ENCODE assay signal across 13 mouse cellular contexts in the genomic region with DNA sequence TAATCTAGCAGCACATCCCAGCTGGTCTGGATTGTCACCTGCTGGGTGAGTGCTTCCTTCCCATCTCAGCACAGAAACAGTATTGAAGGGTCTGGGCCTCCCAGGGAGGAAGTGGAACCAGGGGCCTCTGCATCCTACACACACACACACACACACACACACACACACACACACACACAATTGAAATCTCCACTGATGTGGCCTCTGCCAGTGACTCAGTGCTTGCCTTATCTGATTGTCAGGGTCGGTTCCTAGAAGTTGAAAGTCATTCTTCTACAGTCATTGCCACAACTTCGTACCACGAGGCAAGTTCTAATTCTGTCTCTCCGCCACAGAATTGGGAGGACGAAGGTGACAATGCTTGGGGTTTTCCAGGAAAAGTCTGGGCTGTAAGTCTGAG. TPM values are rescaled to one million over a fixed set of nuclear protein-coding genes. Genes with fewer than 3 reads are reported as not detected.
DNase-seq lines count a peak whose midpoint lies in the region; ATAC-seq lines count a peak whose summit lies in the region.
"Had no signal": no experiment of that assay in that cellular context is flagged by ENCODE, and none has a peak within 500 bp of the region (broad histone marks: within the 10 kb centered on the region; RNA-seq: fewer than 3 reads in every experiment).

No protein-coding gene starts in this region.

- no peaks in the 10 kb centered on the region for H3K36me3 ChIP-seq in liver, embryonic 13.5 days
- H3K36me3 ChIP-seq in liver, embryonic 12.5 days, result no peaks in the 10 kb centered on the region
- H3K36me3 ChIP-seq in liver, embryonic 16.5 days (ENCODE audit: control insufficient read depth, insufficient read depth), result no peaks in the 10 kb centered on the region
- H3K36me3 ChIP-seq in kidney, embryonic 14.5 days (ENCODE audit: control insufficient read depth, insufficient read depth, low read length), result no peaks in the 10 kb centered on the region
- H3K36me3 ChIP-seq: hindbrain, embryonic 12.5 days had no signal

- H3K4me3 ChIP-seq in liver, embryonic 13.5 days (replicated peaks), result no peak overlapping the region
- no peak overlapping the region for H3K4me3 ChIP-seq in liver, embryonic 12.5 days
- H3K4me3 ChIP-seq in liver, embryonic 16.5 days (ENCODE audit: low read depth, low read length), result no peak overlapping the region
- no peak overlapping the region for H3K4me3 ChIP-seq in kidney, embryonic 14.5 days (ENCODE audit: low read length)
- H3K4me3 ChIP-seq: hindbrain, embryonic 12.5 days; layer of hippocampus, adult 2 months had no signal

- H3K9me3 ChIP-seq in liver, embryonic 13.5 days (replicated peaks), result no peaks in the 10 kb centered on the region
- no peaks in the 10 kb centered on the region for H3K9me3 ChIP-seq in liver, embryonic 12.5 days (replicated peaks)
- no peaks in the 10 kb centered on the region for H3K9me3 ChIP-seq in liver, embryonic 16.5 days (replicated peaks; ENCODE audit: control insufficient read depth, low read length)
- H3K9me3 ChIP-seq in kidney, embryonic 14.5 days (ENCODE audit: control insufficient read depth, low read length), result no peaks in the 10 kb centered on the region
- H3K9me3 ChIP-seq: hindbrain, embryonic 12.5 days had no signal

- 11% methylated on average over 5 of the region's 5 CpGs for whole genome bisulfite sequencing in liver, embryonic 13.5 days (ENCODE audit: insufficient replicate concordance)
- WGBS in liver, embryonic 12.5 days (ENCODE audit: insufficient replicate concordance), result 17% methylated on average over 5 of the region's 5 CpGs
- WGBS in liver, embryonic 16.5 days (ENCODE audit: insufficient replicate concordance), result 19% methylated on average over 5 of the region's 5 CpGs
- 76% methylated on average over 5 of the region's 5 CpGs for WGBS in kidney, embryonic 14.5 days

- no peak overlapping the region for H3K27ac ChIP-seq in liver, embryonic 13.5 days
- no peak overlapping the region for H3K27ac ChIP-seq in liver, embryonic 12.5 days
- H3K27ac ChIP-seq in liver, embryonic 16.5 days (ENCODE audit: low read length), result no peak overlapping the region
- no peak overlapping the region for H3K27ac ChIP-seq in kidney, embryonic 14.5 days (ENCODE audit: low read depth, low read length)
- H3K27ac ChIP-seq: hindbrain, embryonic 12.5 days; layer of hippocampus, adult 2 months had no signal

- no peak overlapping the region for H3K4me2 ChIP-seq in liver, embryonic 13.5 days
- H3K4me2 ChIP-seq in liver, embryonic 12.5 days, result no peak overlapping the region
- no peak overlapping the region for H3K4me2 ChIP-seq in liver, embryonic 16.5 days (ENCODE audit: low read depth, low read length)
- no peak overlapping the region for H3K4me2 ChIP-seq in kidney, embryonic 14.5 days (replicated peaks; ENCODE audit: low read depth, low read length)
- H3K4me2 ChIP-seq: hindbrain, embryonic 12.5 days had no signal

- no peaks in the 10 kb centered on the region for H3K27me3 ChIP-seq in liver, embryonic 13.5 days
- no peaks in the 10 kb centered on the region for H3K27me3 ChIP-seq in liver, embryonic 12.5 days (replicated peaks)
- no peaks in the 10 kb centered on the region for H3K27me3 ChIP-seq in liver, embryonic 16.5 days (ENCODE audit: control insufficient read depth, insufficient read depth, low read depth, low read length)
- no peaks in the 10 kb centered on the region for H3K27me3 ChIP-seq in kidney, embryonic 14.5 days (ENCODE audit: control insufficient read depth, insufficient read depth, low read length)
- H3K27me3 ChIP-seq: hindbrain, embryonic 12.5 days had no signal

- no peak for DNase-seq in liver, embryonic 13.5 days
- DNase-seq in adrenal gland, postnatal 36 days, result peak; percentile 57 to 62
- DNase-seq in thymus, postnatal 25 days, result peak; percentile 32
- DNase-seq in layer of hippocampus, postnatal 10 days (ENCODE audit: low spot score in 2 of 2), result no peak
- DNase-seq: cerebellum, postnatal 25 days; gastrocnemius, postnatal 25 days had no signal

- H3K4me1 ChIP-seq in liver, embryonic 13.5 days (replicated peaks), result peaks cover 24% of the 10 kb centered on the region
- peaks cover 8% of the 10 kb centered on the region for H3K4me1 ChIP-seq in liver, embryonic 12.5 days
- peaks cover 4% of the 10 kb centered on the region for H3K4me1 ChIP-seq in liver, embryonic 16.5 days (ENCODE audit: control insufficient read depth, low read depth, low read length)
- H3K4me1 ChIP-seq in kidney, embryonic 14.5 days (ENCODE audit: control insufficient read depth, insufficient read depth, low read length), result no peaks in the 10 kb centered on the region
- H3K4me1 ChIP-seq: hindbrain, embryonic 12.5 days had no signal

- peak; percentile 39; the same call in 1 of the 2 replicates for ATAC-seq in liver, embryonic 13.5 days (ENCODE audit: low read depth)
- no peak for ATAC-seq in liver, embryonic 12.5 days
- ATAC-seq in liver, embryonic 16.5 days (ENCODE audit: low read depth), result peak; percentile 51; the same call in 1 of the 2 replicates
- ATAC-seq in erythroid progenitor cell, adult 5-6 weeks (replicated peaks; ENCODE audit: low FRiP score, poor library complexity, severe bottlenecking), result no peak
- no peak for ATAC-seq in kidney, embryonic 14.5 days (ENCODE audit: low FRiP score, low TSS enrichment)
- ATAC-seq: midbrain, embryonic 16.5 days had no signal

- H3K9ac ChIP-seq in liver, embryonic 13.5 days, result no peak overlapping the region
- H3K9ac ChIP-seq in liver, embryonic 12.5 days, result no peak overlapping the region
- H3K9ac ChIP-seq in liver, embryonic 16.5 days (ENCODE audit: low read depth, low read length), result no peak overlapping the region
- no peak overlapping the region for H3K9ac ChIP-seq in kidney, embryonic 14.5 days (ENCODE audit: low read depth, low read length)
- H3K9ac ChIP-seq: hindbrain, embryonic 12.5 days had no signal

RNA-seq across cellular contexts. Expression of gene Nek6, which starts 39.7 kb away (rescaled TPM):
- polyA plus RNA-seq in liver, embryonic 13.5 days (2015; fragmentation: Nextera tagmentation; extraction: Ambion mirVana), result 29.9 and 38.3 TPM in 2 replicates
- polyA plus RNA-seq in liver, embryonic 12.5 days (2016; fragmentation: Nextera tagmentation; extraction: Ambion mirVana), result 42.7 and 45.7 TPM in 2 replicates
- total RNA-seq in adrenal gland, postnatal 36 days (2021), result 10 to 100 TPM in 1 of 2 experiments, 1 to 10 TPM in 1; 9.2 to 22.3 TPM
- 43.5 and 47.6 TPM in 2 replicates for polyA plus RNA-seq in liver, embryonic 16.5 days (2015; fragmentation: Nextera tagmentation; extraction: Ambion mirVana)
- 0.42 and 1.4 TPM in 2 replicates for total RNA-seq in erythroid progenitor cell, adult 5-6 weeks (2015; ENCODE audit: low replicate concordance)
- total RNA-seq in erythroid progenitor cell, adult 5-6 weeks (2017; ENCODE audit: low replicate concordance), result 0.90 and 1.2 TPM in 2 replicates
- 10 to 100 TPM; 43.8 to 49.7 TPM for total RNA-seq in layer of hippocampus, postnatal 10 days (2021)
- 56.9 and 75.9 TPM in 2 replicates for polyA plus RNA-seq in kidney, embryonic 14.5 days (2014; fragmentation: Nextera tagmentation; extraction: Ambion mirVana)

Comparison
In these comparisons a context has a peak if more than half of its experiments do, and no peak if none do; other contexts are left out.
1. ATAC-seq: peak in liver, embryonic 13.5 days (single experiment) and liver, embryonic 16.5 days (single experiment); none in liver, embryonic 12.5 days (single experiment), erythroid progenitor cell, adult 5-6 weeks (single experiment) and kidney, embryonic 14.5 days (single experiment).
2. DNase-seq: peak in adrenal gland, postnatal 36 days (2 of 2) and thymus, postnatal 25 days (single experiment); none in liver, embryonic 13.5 days (single experiment) and layer of hippocampus, postnatal 10 days (0 of 2).